Mouse (Mus musculus): ENCODE results near the gene Rnf121. TPM values are rescaled to one million over a fixed set of nuclear protein-coding genes. Genes with fewer than 3 reads are reported as not detected.

Gene Rnf121
- total and polyA plus RNA-seq, 3 experiments = 20.7 to 23.9 (median 21.3) TPM

GRCm38 (mm10) chr7:102080311-102080710 lies 15.0 kb upstream of the Rnf121 start:
- intact Hi-C loops (cut with DNase I) = no loop called here
- Histone ChIP-seq H3K4me1 (ENCODE audit: control insufficient read depth, insufficient read depth, low read length) (no peaks in the 10 kb centered on the region), H3K36me3 (ENCODE audit: control insufficient read depth, insufficient read depth, low read length) (no peaks in the 10 kb centered on the region), H3K79me2 (replicated peaks; ENCODE audit: control insufficient read depth, insufficient read depth, low read length) (no peaks in the 10 kb centered on the region), H3K9ac (ENCODE audit: low read depth, low read length) (no peak overlapping the region), H3K27ac (no peak overlapping the region), H3K4me3 (no peak overlapping the region), H3K27me3 (ENCODE audit: control insufficient read depth, insufficient read depth, low read length) (no peaks in the 10 kb centered on the region)
- TF ChIP-seq CTCF (IDR thresholded peaks at IDR 0.05) = no peak
- TF ChIP-seq EP300 (IDR thresholded peaks at IDR 0.05; ENCODE audit: insufficient read depth, low read depth, low read length) = no peak
- TF ChIP-seq POLR2A (IDR thresholded peaks at IDR 0.05; ENCODE audit: insufficient read depth, low read depth, low read length) = no peak
- no peak for DNase-seq
- WGBS = 87% methylated on average over 8 of the region's 8 CpGs

- no peak overlapping the region for H3K9ac ChIP-seq (ENCODE audit: low read depth, low read length)
- TF ChIP-seq CTCF (IDR thresholded peaks at IDR 0.05) (peak; percentile 80), EP300 (IDR thresholded peaks at IDR 0.05; ENCODE audit: insufficient read depth, low read depth, low read length) (no peak), POLR2A (IDR thresholded peaks at IDR 0.05; ENCODE audit: insufficient read depth, low read depth, low read length) (no peak)
- 73% methylated on average over 7 of the region's 7 CpGs for WGBS
- H3K79me2 ChIP-seq (replicated peaks; ENCODE audit: control insufficient read depth, insufficient read depth, low read length) = no peaks in the 10 kb centered on the region
- intact Hi-C loops (cut with DNase I) = loop anchor here (5.0 kb wide), 3 partner anchors 81 to 421 kb away; partner anchors contain the start of genes Lrrc51 and Numa1
- H3K27me3 ChIP-seq (ENCODE audit: control insufficient read depth, insufficient read depth, low read length) = no peaks in the 10 kb centered on the region
- no peak overlapping the region for H3K27ac ChIP-seq
- H3K36me3 ChIP-seq (ENCODE audit: control insufficient read depth, insufficient read depth, low read length) = no peaks in the 10 kb centered on the region
- H3K4me1 ChIP-seq (ENCODE audit: control insufficient read depth, insufficient read depth, low read length) = no peaks in the 10 kb centered on the region
- H3K4me3 ChIP-seq = no peak overlapping the region
- no peak for DNase-seq
Measured at GRCm38 (mm10) chr7:102078517-102078916, 13.2 kb upstream of the Rnf121 start.

GRCm38 (mm10) chr7:102076714-102077296 lies 11.5 kb upstream of the Rnf121 start:
- H3K27me3 ChIP-seq (ENCODE audit: control insufficient read depth, insufficient read depth, low read length) = no peaks in the 10 kb centered on the region
- no peak overlapping the region for H3K27ac ChIP-seq
- intact Hi-C loops (cut with DNase I) = loop anchor here (2.0 to 5.0 kb wide), 4 partner anchors 80 to 420 kb away; partner anchors contain the start of genes Lrrc51 and Numa1
- H3K4me3 ChIP-seq = no peak overlapping the region
- H3K36me3 ChIP-seq (ENCODE audit: control insufficient read depth, insufficient read depth, low read length) = no peaks in the 10 kb centered on the region
- no peaks in the 10 kb centered on the region for H3K4me1 ChIP-seq (ENCODE audit: control insufficient read depth, insufficient read depth, low read length)
- H3K79me2 ChIP-seq (replicated peaks; ENCODE audit: control insufficient read depth, insufficient read depth, low read length) = no peaks in the 10 kb centered on the region
- no peak overlapping the region for H3K9ac ChIP-seq (ENCODE audit: low read depth, low read length)
- 80% methylated on average over 7 of the region's 7 CpGs for WGBS
- TF ChIP-seq EP300 (IDR thresholded peaks at IDR 0.05; ENCODE audit: insufficient read depth, low read depth, low read length) = no peak
- peak; percentile 75 for TF ChIP-seq CTCF (IDR thresholded peaks at IDR 0.05)
- no peak for DNase-seq

- no peak for DNase-seq
- Histone ChIP-seq H3K9ac (ENCODE audit: low read depth, low read length) (no peak overlapping the region), H3K4me1 (ENCODE audit: control insufficient read depth, insufficient read depth, low read length) (peaks cover 4% of the 10 kb centered on the region), H3K27ac (no peak overlapping the region; the same call in 1 of the 2 replicates), H3K4me3 (peak overlapping the region; percentile 65), H3K36me3 (ENCODE audit: control insufficient read depth, insufficient read depth, low read length) (peaks cover 8% of the 10 kb centered on the region), H3K27me3 (ENCODE audit: control insufficient read depth, insufficient read depth, low read length) (no peaks in the 10 kb centered on the region), H3K79me2 (replicated peaks; ENCODE audit: control insufficient read depth, insufficient read depth, low read length) (peaks cover 2% of the 10 kb centered on the region; the same call in 1 of the 2 replicates)
- intact Hi-C loops (cut with DNase I) = no loop called here
- WGBS = 54% methylated on average over 6 of the region's 6 CpGs
- TF ChIP-seq EP300 (IDR thresholded peaks at IDR 0.05; ENCODE audit: insufficient read depth, low read depth, low read length) = no peak
- no peak for TF ChIP-seq CTCF (IDR thresholded peaks at IDR 0.05)
- no peak for TF ChIP-seq POLR2A (IDR thresholded peaks at IDR 0.05; ENCODE audit: insufficient read depth, low read depth, low read length)
Measured at GRCm38 (mm10) chr7:102066363-102066762, 1.1 kb upstream of the Rnf121 start.

GRCm38 (mm10) chr7:102064655-102065045 lies 619 bp downstream of the Rnf121 start:
- peak overlapping the region; percentile 70 for H3K9ac ChIP-seq (ENCODE audit: low read depth, low read length)
- intact Hi-C loops (cut with DNase I) = loop anchor here (2.0 kb wide), 1 partner anchor 130 kb away; the partner anchor contains the start of gene Numa1
- no peak for TF ChIP-seq POLR2A (IDR thresholded peaks at IDR 0.05; ENCODE audit: insufficient read depth, low read depth, low read length)
- no peak for TF ChIP-seq EP300 (IDR thresholded peaks at IDR 0.05; ENCODE audit: insufficient read depth, low read depth, low read length)
- no peak for TF ChIP-seq CTCF (IDR thresholded peaks at IDR 0.05)
- peaks cover 4% of the 10 kb centered on the region; the same call in 1 of the 2 replicates for H3K79me2 ChIP-seq (replicated peaks; ENCODE audit: control insufficient read depth, insufficient read depth, low read length)
- no peak for DNase-seq
- no peaks in the 10 kb centered on the region for H3K27me3 ChIP-seq (ENCODE audit: control insufficient read depth, insufficient read depth, low read length)
- peaks cover 4% of the 10 kb centered on the region for H3K4me1 ChIP-seq (ENCODE audit: control insufficient read depth, insufficient read depth, low read length)
- H3K36me3 ChIP-seq (ENCODE audit: control insufficient read depth, insufficient read depth, low read length) = peaks cover 8% of the 10 kb centered on the region
- WGBS = 1% methylated on average over 9 of the region's 9 CpGs
- H3K4me3 ChIP-seq = peak overlapping the region; percentile 65
- peak overlapping the region; percentile 85 for H3K27ac ChIP-seq

GRCm38 (mm10) chr7:102063891-102064290 lies 1.4 kb downstream of the Rnf121 start:
- intact Hi-C loops (cut with DNase I) = loop anchor here (2.0 kb wide), 1 partner anchor 129 kb away; the partner anchor contains the start of gene Numa1
- peaks cover 4% of the 10 kb centered on the region for H3K4me1 ChIP-seq (ENCODE audit: control insufficient read depth, insufficient read depth, low read length)
- H3K9ac ChIP-seq (ENCODE audit: low read depth, low read length) = no peak overlapping the region
- TF ChIP-seq CTCF (IDR thresholded peaks at IDR 0.05) (no peak), POLR2A (IDR thresholded peaks at IDR 0.05; ENCODE audit: insufficient read depth, low read depth, low read length) (no peak), EP300 (IDR thresholded peaks at IDR 0.05; ENCODE audit: insufficient read depth, low read depth, low read length) (no peak)
- H3K36me3 ChIP-seq (ENCODE audit: control insufficient read depth, insufficient read depth, low read length) = peaks cover 9% of the 10 kb centered on the region
- 53% methylated on average over 9 of the region's 9 CpGs for WGBS
- H3K27me3 ChIP-seq (ENCODE audit: control insufficient read depth, insufficient read depth, low read length) = no peaks in the 10 kb centered on the region
- peaks cover 4% of the 10 kb centered on the region; the same call in 1 of the 2 replicates for H3K79me2 ChIP-seq (replicated peaks; ENCODE audit: control insufficient read depth, insufficient read depth, low read length)
- H3K4me3 ChIP-seq = no peak overlapping the region
- no peak overlapping the region for H3K27ac ChIP-seq
- DNase-seq = no peak
